Mouse (Mus musculus) erythroblast, embryonic 14.5 days (primary cell): Measurements from ENCODE around the gene Gnmt.

Experiments
- GATA1 ChIP-seq: IDR thresholded peaks from 2 replicates; pipeline ENCODE4 v1.6.1; 2012; ENCODE audit warnings: low read length, inconsistent platforms, mixed read lengths
- TAL1 ChIP-seq: IDR thresholded peaks from 3 replicates; pipeline ENCODE4 v1.6.1; 2012; ENCODE audit warnings: low read length, inconsistent platforms, mixed read lengths

DNA sequence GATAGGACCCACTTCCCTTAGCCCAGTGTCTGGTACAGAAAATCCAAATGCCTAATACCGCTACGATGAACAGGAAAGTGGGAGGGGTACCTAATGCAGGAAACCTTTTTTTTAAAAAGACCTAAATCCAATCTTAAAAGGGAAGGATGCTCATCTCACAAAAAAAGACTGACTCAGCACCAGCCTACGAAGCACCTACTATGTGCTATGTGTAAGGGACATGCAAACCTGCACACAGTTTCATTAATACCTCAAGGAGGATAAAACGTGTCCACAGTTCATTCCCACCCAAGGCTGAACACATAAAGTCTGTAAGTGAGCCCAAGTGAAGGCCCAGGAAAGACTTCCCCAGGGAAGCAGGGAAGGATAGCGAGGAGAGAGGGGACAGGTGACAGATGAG, 26.5 kb downstream of the Gnmt start:
- TF ChIP-seq GATA1: no peak
- TF ChIP-seq TAL1: no peak
